Mouse (Mus musculus) T-cell, adult 66 days (primary cell): ENCODE measurements around the gene Hba-a2. TPM values are rescaled to one million over a fixed set of nuclear protein-coding genes. Genes with fewer than 3 reads are reported as not detected.

Experiments used
- total RNA-seq, 2 experiments: library from RNA; stranded (reverse); gene quantifications; 3 replicates in 1 of 2; 4 replicates in 1 of 2; pipeline ENCODE4 v1.2.4; 2023

Gene Hba-a2
- 10 to 100 TPM; 10.9 to 33.4 TPM for total RNA-seq

DNA sequence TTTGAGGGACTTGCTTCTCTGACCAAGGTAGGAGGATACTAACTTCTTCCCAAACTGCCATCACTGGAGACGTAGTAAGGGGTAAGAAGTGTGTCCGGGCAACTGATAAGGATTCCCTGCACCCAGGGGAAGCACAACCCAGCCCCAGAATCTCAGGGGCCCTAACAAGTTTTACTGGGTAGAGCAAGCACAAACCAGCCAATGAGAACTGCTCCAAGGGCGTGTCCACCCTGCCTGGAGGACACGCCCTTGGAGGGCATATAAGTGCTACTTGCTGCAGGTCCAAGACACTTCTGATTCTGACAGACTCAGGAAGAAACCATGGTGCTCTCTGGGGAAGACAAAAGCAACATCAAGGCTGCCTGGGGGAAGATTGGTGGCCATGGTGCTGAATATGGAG, at the start of gene Hba-a2:
Gene Hba-a2, plus strand, starts transcription at position 287 of the 400 bp plus-strand sequence.

DNA sequence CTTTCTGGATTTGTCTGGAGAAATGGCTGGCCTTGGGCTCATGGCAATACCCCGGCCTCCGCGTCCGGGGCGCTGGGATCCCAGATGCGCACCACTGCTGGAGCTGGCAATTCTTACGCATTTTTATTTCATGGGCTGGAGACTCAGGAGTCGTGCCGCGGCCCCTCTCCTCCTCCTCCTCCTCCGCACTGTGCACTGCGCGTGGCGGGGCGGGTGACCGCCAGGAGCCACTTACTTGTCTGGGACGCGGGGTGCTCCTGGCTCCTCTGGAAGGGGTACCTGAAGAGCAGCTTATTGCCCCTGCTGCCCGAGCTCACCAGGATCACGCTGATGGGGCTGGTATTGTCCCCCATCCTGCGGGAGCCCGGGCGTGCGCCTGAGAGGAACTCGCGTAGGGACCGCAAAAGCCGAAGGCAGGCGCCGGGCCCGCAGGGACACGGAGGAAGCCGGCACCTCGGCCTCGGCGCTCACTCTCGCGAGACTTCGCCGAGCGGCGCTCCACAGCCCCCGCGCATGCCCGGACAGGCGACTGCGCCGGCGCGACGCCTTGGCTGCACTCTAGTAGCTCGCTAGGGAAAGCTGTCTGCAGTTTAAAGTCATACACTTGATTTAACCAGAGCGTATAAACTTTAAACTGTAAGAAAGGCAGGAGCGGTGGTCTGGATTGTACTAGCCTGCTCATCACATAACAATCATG, 29.0 kb upstream of the Hba-a2 start, which contains the start of gene Nprl3:
Gene Nprl3, minus strand, starts transcription at position 520 of the 697 bp plus-strand sequence.

DNA sequence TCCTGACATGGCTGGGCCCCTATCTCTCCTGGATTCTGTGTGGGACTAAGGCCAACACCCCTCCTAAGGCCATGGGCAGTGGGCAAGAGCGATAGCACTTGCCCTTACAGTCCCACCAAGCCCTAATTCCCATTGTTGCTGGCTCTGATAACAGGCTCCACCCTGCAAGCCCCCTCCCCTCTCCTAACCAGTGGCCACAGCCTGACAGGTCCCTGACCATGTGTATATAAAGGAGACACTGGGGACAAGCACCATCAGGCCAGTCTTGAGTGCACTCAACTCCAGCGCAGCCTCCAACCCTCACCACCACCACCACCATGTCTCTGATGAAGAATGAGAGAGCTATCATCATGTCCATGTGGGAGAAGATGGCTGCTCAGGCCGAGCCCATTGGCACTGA, 19.9 kb upstream of the Hba-a2 start, which contains the start of gene Hba-x:
Gene Hba-x, plus strand, starts transcription at position 54 of the 400 bp plus-strand sequence.

DNA sequence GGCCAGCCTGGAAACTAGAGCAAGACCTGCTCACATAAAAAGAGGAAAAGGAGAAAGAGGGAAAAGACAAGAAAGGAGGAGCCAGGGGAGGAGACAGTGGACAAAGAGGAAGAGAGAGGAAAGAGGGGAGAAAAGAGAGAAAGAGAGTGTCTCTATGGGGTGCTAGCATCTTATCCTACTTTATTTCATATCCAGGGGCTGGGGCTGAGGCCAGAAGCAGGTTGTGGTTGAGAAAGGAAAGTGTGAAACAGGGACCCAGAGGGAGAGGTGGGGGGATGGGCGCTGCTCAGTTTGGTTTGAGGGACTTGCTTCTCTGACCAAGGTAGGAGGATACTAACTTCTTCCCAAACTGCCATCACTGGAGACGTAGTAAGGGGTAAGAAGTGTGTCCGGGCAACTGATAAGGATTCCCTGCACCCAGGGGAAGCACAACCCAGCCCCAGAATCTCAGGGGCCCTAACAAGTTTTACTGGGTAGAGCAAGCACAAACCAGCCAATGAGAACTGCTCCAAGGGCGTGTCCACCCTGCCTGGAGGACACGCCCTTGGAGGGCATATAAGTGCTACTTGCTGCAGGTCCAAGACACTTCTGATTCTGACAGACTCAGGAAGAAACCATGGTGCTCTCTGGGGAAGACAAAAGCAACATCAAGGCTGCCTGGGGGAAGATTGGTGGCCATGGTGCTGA, 13.1 kb upstream of the Hba-a2 start, which contains the start of gene Hba-a1:
Gene Hba-a1, plus strand, starts transcription at position 421 of the 687 bp plus-strand sequence.

DNA sequence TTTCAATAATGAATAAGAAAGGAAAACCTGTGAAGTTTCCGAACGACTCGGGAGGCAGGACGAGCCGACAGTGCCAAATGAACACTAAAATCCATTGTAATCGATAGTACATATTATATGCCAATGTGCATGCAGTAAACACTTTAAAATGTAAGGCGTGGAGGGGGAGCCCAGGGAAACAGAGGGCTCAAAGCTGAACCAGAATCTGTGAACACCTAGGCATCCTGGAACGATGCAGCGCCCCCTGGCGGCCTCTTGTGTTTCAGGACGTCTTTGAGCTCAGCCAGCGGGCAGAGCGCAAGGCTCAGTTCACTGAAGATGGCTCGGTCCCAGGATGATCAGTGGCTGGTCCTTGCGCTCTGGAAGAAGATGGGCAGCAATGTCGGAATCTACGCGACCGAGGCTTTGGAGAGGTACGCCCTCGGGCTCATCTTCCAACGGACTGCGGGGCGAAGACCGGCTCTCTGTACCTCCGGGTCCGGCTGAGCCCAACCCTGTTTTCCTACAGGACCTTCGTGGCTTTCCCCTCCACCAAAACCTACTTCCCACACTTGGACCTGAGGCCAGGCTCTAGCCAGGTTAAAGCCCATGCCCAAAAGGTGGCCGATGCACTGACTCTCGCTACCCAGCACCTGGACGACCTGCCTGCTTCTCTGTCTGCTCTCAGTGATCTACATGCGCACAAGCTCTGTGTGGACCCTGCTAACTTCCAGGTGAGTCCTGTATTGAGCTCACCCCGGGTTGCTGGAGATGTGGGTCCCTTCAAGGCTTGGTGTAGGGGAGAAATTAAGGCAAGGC, 9.4 kb upstream of the Hba-a2 start, which contains the start of gene Hbq1b:
Gene Hbq1b, plus strand, starts transcription at position 271 of the 798 bp plus-strand sequence.

DNA sequence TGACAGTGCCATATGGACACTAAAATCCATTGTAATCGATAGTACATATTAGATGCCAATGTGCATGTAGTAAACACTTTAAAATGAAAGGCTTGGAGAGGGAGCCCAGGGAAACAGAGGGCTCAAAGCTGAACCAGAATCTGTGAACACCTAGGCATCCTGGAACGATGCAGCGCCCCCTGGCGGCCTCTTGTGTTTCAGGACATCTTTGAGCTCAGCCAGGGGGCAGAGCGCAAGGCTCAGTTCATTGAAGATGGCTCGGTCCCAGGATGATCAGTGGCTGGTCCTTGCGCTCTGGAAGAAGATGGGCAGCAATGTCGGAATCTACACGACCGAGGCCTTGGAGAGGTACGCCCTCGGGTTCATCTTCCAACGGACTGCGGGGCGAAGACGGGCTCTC, 3.6 kb downstream of the Hba-a2 start, which contains the start of gene Hbq1a:
Gene Hbq1a, plus strand, starts transcription at position 205 of the 400 bp plus-strand sequence.

Other genes with a start within 250 kb of the Hba-a2 start
- gene Il9r, start 96.2 kb upstream of the Hba-a2 start, total RNA-seq: 1 to 10 TPM in 1 of 2 experiments, under 1 TPM in 1; 0.68 to 3.4 TPM
- gene Snrnp25, start 91.1 kb upstream of the Hba-a2 start, total RNA-seq: 10 to 100 TPM; 11.6 to 15.5 TPM
- 1 to 10 TPM; 1.1 to 3.3 TPM for gene Rhbdf1, start 74.2 kb upstream of the Hba-a2 start, total RNA-seq
- gene Mpg, start 70.0 kb upstream of the Hba-a2 start, total RNA-seq: 10 to 100 TPM; 26.6 to 26.7 TPM
- 10 to 100 TPM; 60.4 to 65.6 TPM for gene Nprl3, start 28.8 kb upstream of the Hba-a2 start, total RNA-seq
- gene Hba-x, start 20.1 kb upstream of the Hba-a2 start, total RNA-seq: not detected
- 10 to 100 TPM; 19.0 to 64.4 TPM for gene Hba-a1, start 13.0 kb upstream of the Hba-a2 start, total RNA-seq
- not detected for gene Hbq1b, start 9.5 kb upstream of the Hba-a2 start, total RNA-seq
- not detected for gene Hbq1a, start 3.6 kb downstream of the Hba-a2 start, total RNA-seq
- gene Sh3pxd2b, start 51.3 kb downstream of the Hba-a2 start, total RNA-seq: under 1 TPM in 1 of 2 experiments, not detected in 1; 0.20 TPM
- gene Ubtd2, start 158.9 kb downstream of the Hba-a2 start, total RNA-seq: 1 to 10 TPM; 4.3 to 4.9 TPM
- 1 to 10 TPM; 3.6 to 4.3 TPM for gene Efcab9, start 235.6 kb downstream of the Hba-a2 start, total RNA-seq
- gene Stk10, start 236.8 kb downstream of the Hba-a2 start, total RNA-seq: 100 to 1,000 TPM; 258 to 267 TPM